Mouse (Mus musculus) embryonic facial prominence, embryonic 11.5 days (tissue): Measurements from ENCODE around the gene Rrnad1. TPM values are rescaled to one million over a fixed set of nuclear protein-coding genes. Genes with fewer than 3 reads are reported as not detected.

Experiments used
- ATAC-seq: fragments of 200-750 bp; cut with Nextera tagmentation; replicated peaks from 2 replicates; pipeline ENCODE4 v1.8.0; 2017; ENCODE audit warnings: low read depth; ENCODE audit not compliant: insufficient number of reproducible peaks, low FRiP score, low TSS enrichment
- DNase-seq: peaks from one replicate; pipeline ENCODE4 v3.0.0-alpha.2; 2015; ENCODE audit warnings: low spot score
- H3K27ac ChIP-seq: fragments of 300-500 bp; sonication (generic); replicated peaks from 2 replicates; pipeline ENCODE4 v1.5.1; 2014; ENCODE audit warnings: mild to moderate bottlenecking, low read depth, low read length, control low read depth
- H3K27me3 ChIP-seq: fragments of 300-500 bp; sonication (generic); 2 replicates; pipeline ENCODE4 v1.6.1; 2014; ENCODE audit warnings: mild to moderate bottlenecking, low read length, moderate library complexity, mixed read lengths; ENCODE audit not compliant: control insufficient read depth, insufficient read depth
- H3K36me3 ChIP-seq: fragments of 300-500 bp; sonication (generic); replicated peaks from 2 replicates; pipeline ENCODE4 v1.6.1; 2014; ENCODE audit warnings: low read depth, mild to moderate bottlenecking, low read length, moderate library complexity, mixed read lengths; ENCODE audit not compliant: control insufficient read depth, insufficient read depth
- H3K4me1 ChIP-seq: fragments of 300-500 bp; sonication (generic); 2 replicates; pipeline ENCODE4 v1.6.1; 2014; ENCODE audit warnings: low read length, mixed read lengths; ENCODE audit not compliant: control insufficient read depth, insufficient read depth
- H3K4me2 ChIP-seq: fragments of 300-500 bp; sonication (generic); 2 replicates; pipeline ENCODE4 v1.6.1; 2014; ENCODE audit warnings: low read depth, mild to moderate bottlenecking, control low read depth, low read length, moderate library complexity
- H3K4me3 ChIP-seq: fragments of 300-500 bp; sonication (generic); 2 replicates; pipeline ENCODE4 v1.5.1; 2014; ENCODE audit warnings: low read depth, low read length, control low read depth
- H3K9ac ChIP-seq: fragments of 300-500 bp; sonication (generic); replicated peaks from 2 replicates; pipeline ENCODE4 v1.6.1; 2014; ENCODE audit warnings: mild to moderate bottlenecking, control low read depth, low read length
- H3K9me3 ChIP-seq: fragments of 300-500 bp; sonication (generic); replicated peaks from 2 replicates; pipeline ENCODE4 v1.6.1; 2016; ENCODE audit warnings: mild to moderate bottlenecking, low read length, inconsistent platforms, mixed read lengths; ENCODE audit not compliant: control insufficient read depth
- WGBS: fragments of 180-500 bp; shearing (Covaris S2); extraction: QIAGEN DNeasy Blood & Tissue Kit; methylation state at CpG from one replicate; pipeline ENCODE4 v1.1.7; 2014; 5-methylcytosine and 5-hydroxymethylcytosine counted together
- polyA plus RNA-seq: library from polyadenylated mRNA; unstranded; fragments of >200 nt; fragmentation: Nextera tagmentation; extraction: Ambion mirVana; gene quantifications from 2 replicates; pipeline ENCODE4 v1.2.1, GENCODE M21; 2014

Rrnad1 gene
- 13.5 and 16.0 TPM in 2 replicates for polyA plus RNA-seq

- WGBS, result under 1% methylated on average over 62 of the region's 78 CpGs
Measured at GRCm38 (mm10) chr3:87930078-87930795, at the start of gene Rrnad1, which contains the start of gene Isg20l2. TSS of gene Rrnad1 (minus strand) at chr3:87930717. TSS of gene Isg20l2 (plus strand) at chr3:87930314.

GRCm38 (mm10) chr3:87980085-87980484 lies 49.6 kb upstream of the Rrnad1 start:
- H3K4me1 ChIP-seq, result peaks cover 15% of the 10 kb centered on the region
- no peaks in the 10 kb centered on the region for H3K9me3 ChIP-seq
- no peak overlapping the region for H3K27ac ChIP-seq
- H3K4me3 ChIP-seq, result no peak overlapping the region
- no peak overlapping the region; the same call in 1 of the 2 replicates for H3K9ac ChIP-seq
- DNase-seq (no peak), ATAC-seq (no peak)
- H3K27me3 ChIP-seq, result no peaks in the 10 kb centered on the region
- WGBS, result 57% methylated on average over 3 of the region's 3 CpGs
- no peaks in the 10 kb centered on the region for H3K36me3 ChIP-seq
- no peak overlapping the region for H3K4me2 ChIP-seq

More at GRCm38 (mm10) chr3:87930078-87930795, at the start of gene Rrnad1, which contains the start of gene Isg20l2:
- Histone ChIP-seq H3K27me3 (no peaks in the 10 kb centered on the region), H3K4me2 (peak within 1 kb of the TSS; percentile 71), H3K4me3 (peak within 1 kb of the TSS; percentile 92), H3K4me1 (no peaks in the 10 kb centered on the region; the same call in 1 of the 2 replicates), H3K27ac (peak within 1 kb of the TSS; percentile 86), H3K9ac (peak within 1 kb of the TSS; percentile 93), H3K9me3 (no peaks in the 10 kb centered on the region), H3K36me3 (peaks cover 2% of the 10 kb centered on the region; the same call in 1 of the 2 replicates)
- peak; percentile 97 for DNase-seq
- peak; percentile 97 for ATAC-seq

- no peak overlapping the region for H3K4me2 ChIP-seq
- H3K4me3 ChIP-seq, result no peak overlapping the region
- H3K27ac ChIP-seq, result no peak overlapping the region
- H3K9ac ChIP-seq, result no peak overlapping the region
- DNase-seq, result no peak
- H3K4me1 ChIP-seq, result peaks cover 15% of the 10 kb centered on the region
- H3K9me3 ChIP-seq, result no peaks in the 10 kb centered on the region
- H3K36me3 ChIP-seq, result no peaks in the 10 kb centered on the region
- WGBS, result 76% methylated on average over 5 of the region's 5 CpGs
- ATAC-seq, result no peak
- H3K27me3 ChIP-seq, result no peaks in the 10 kb centered on the region
Measured at GRCm38 (mm10) chr3:87979493-87979892, 49.0 kb upstream of the Rrnad1 start.

- peak; percentile 35 for ATAC-seq
- no peak overlapping the region; the same call in 1 of the 2 replicates for H3K4me3 ChIP-seq
- H3K4me2 ChIP-seq, result peak overlapping the region; percentile 96; the same call in 1 of the 2 replicates
Measured at GRCm38 (mm10) chr3:87974381-87974987, 44.0 kb upstream of the Rrnad1 start.

GRCm38 (mm10) chr3:87973593-87974380 lies 43.3 kb upstream of the Rrnad1 start:
- no peak for ATAC-seq
- Histone ChIP-seq H3K4me2 (peak overlapping the region; percentile 96), H3K4me3 (peak overlapping the region; percentile 57), H3K27ac (peak overlapping the region; percentile 48; the same call in 1 of the 2 replicates), H3K36me3 (no peaks in the 10 kb centered on the region), H3K4me1 (peaks cover 12% of the 10 kb centered on the region), H3K9me3 (no peaks in the 10 kb centered on the region), H3K9ac (peak overlapping the region; percentile 43), H3K27me3 (no peaks in the 10 kb centered on the region; the same call in 1 of the 2 replicates)
- 29% methylated on average over 14 of the region's 14 CpGs for WGBS
- no peak for DNase-seq

More at GRCm38 (mm10) chr3:87974381-87974987, 44.0 kb upstream of the Rrnad1 start:
- H3K36me3 ChIP-seq, result no peaks in the 10 kb centered on the region
- peaks cover 12% of the 10 kb centered on the region for H3K4me1 ChIP-seq
- DNase-seq, result peak; percentile 73
- 9% methylated on average over 12 of the region's 12 CpGs for WGBS
- H3K9me3 ChIP-seq, result no peaks in the 10 kb centered on the region
- no peaks in the 10 kb centered on the region; the same call in 1 of the 2 replicates for H3K27me3 ChIP-seq
- H3K9ac ChIP-seq, result 0 out of 2 replicates have a peak overlapping the region, but pooled peaks have one; percentile 10
- no peak overlapping the region for H3K27ac ChIP-seq

GRCm38 (mm10) chr3:87972776-87973175 lies 42.3 kb upstream of the Rrnad1 start:
- 25% methylated on average over 5 of the region's 5 CpGs for WGBS

GRCm38 (mm10) chr3:87972203-87972664 lies 41.7 kb upstream of the Rrnad1 start:
- peak overlapping the region; percentile 57 for H3K4me3 ChIP-seq
- no peaks in the 10 kb centered on the region for H3K9me3 ChIP-seq
- peak; percentile 58 for DNase-seq
- H3K27ac ChIP-seq, result no peak overlapping the region
- peak overlapping the region; percentile 77 for H3K9ac ChIP-seq
- H3K27me3 ChIP-seq, result no peaks in the 10 kb centered on the region; the same call in 1 of the 2 replicates
- H3K4me2 ChIP-seq, result peak overlapping the region; percentile 96
- 9% methylated on average over 8 of the region's 8 CpGs for WGBS
- peak; percentile 37 for ATAC-seq
- H3K4me1 ChIP-seq, result peaks cover 12% of the 10 kb centered on the region
- no peaks in the 10 kb centered on the region for H3K36me3 ChIP-seq

More at GRCm38 (mm10) chr3:87972776-87973175, 42.3 kb upstream of the Rrnad1 start:
- DNase-seq, result no peak
- Histone ChIP-seq H3K9me3 (no peaks in the 10 kb centered on the region), H3K27me3 (no peaks in the 10 kb centered on the region; the same call in 1 of the 2 replicates), H3K27ac (no peak overlapping the region), H3K4me3 (peak overlapping the region; percentile 57), H3K36me3 (no peaks in the 10 kb centered on the region), H3K9ac (peak overlapping the region; percentile 77), H3K4me2 (peak overlapping the region; percentile 96), H3K4me1 (peaks cover 12% of the 10 kb centered on the region)
- 0 out of 2 replicates have a peak, but pooled peaks have one; percentile 12 for ATAC-seq
